10 mouse cellular contexts compared by ENCODE assay signal in genomic region chr1:91444841-91445830, GRCm38 (mm10). TPM values are rescaled to one million over a fixed set of nuclear protein-coding genes. Genes with fewer than 3 reads are reported as not detected.
A peak's percentile ranks its signal among the peaks of the same experiment; 100 is the strongest.
DNase-seq lines count a peak whose midpoint lies in the region; ATAC-seq and TF ChIP-seq lines count a peak whose summit lies in the region.
"Had no signal": no experiment of that assay in that cellular context is flagged by ENCODE, and none has a peak within 500 bp of the region (broad histone marks: within the 10 kb centered on the region; RNA-seq: fewer than 3 reads in every experiment).

No protein-coding gene starts in this region.

- peak; percentile 82 to 92 for DNase-seq in adrenal gland, adult (ENCODE audit: inconsistent age in 2 of 2, low spot score in 1 of 2)
- DNase-seq in adrenal gland, postnatal 25 days = no peak
- no peak for DNase-seq in hindbrain, postnatal 0 days (ENCODE audit: low spot score)
- no peak for DNase-seq in hindbrain, embryonic 14.5 days (ENCODE audit: low spot score)
- DNase-seq in left cerebral cortex, postnatal 36 days (ENCODE audit: low spot score in 2 of 2) = peak; percentile 33 to 36
- DNase-seq in cerebellum, adult 2 months = no peak

- H3K4me1 ChIP-seq in hindbrain, postnatal 0 days (ENCODE audit: insufficient read depth, low read length) = no peaks in the 10 kb centered on the region
- H3K4me1 ChIP-seq in hindbrain, embryonic 14.5 days (replicated peaks; ENCODE audit: control insufficient read depth, insufficient read depth, low read length) = no peaks in the 10 kb centered on the region
- peaks cover 4% of the 10 kb centered on the region for H3K4me1 ChIP-seq in liver, embryonic 16.5 days (ENCODE audit: control insufficient read depth, low read depth, low read length)
- H3K4me1 ChIP-seq in liver, embryonic 12.5 days = peaks cover 13% of the 10 kb centered on the region
- 0 out of 2 replicates have a peak, but pooled peaks cover 5% of the 10 kb centered on the region for H3K4me1 ChIP-seq in cerebellum, adult 2 months (ENCODE audit: control insufficient read depth, insufficient read depth, low read length)

- peaks cover 66% of the 10 kb centered on the region for H3K36me3 ChIP-seq in hindbrain, postnatal 0 days (ENCODE audit: insufficient read depth, low read length)
- peaks cover 64% of the 10 kb centered on the region for H3K36me3 ChIP-seq in hindbrain, embryonic 14.5 days (replicated peaks; ENCODE audit: control insufficient read depth, insufficient read depth)
- H3K36me3 ChIP-seq in liver, embryonic 16.5 days (ENCODE audit: control insufficient read depth, insufficient read depth) = peaks cover 17% of the 10 kb centered on the region
- H3K36me3 ChIP-seq in liver, embryonic 12.5 days = peaks cover 59% of the 10 kb centered on the region

- intact Hi-C loops in left cerebral cortex, postnatal 36 days (cut with DNase I) = no loop called here

- WGBS in hindbrain, postnatal 0 days = 87% methylated on average over 17 of the region's 17 CpGs
- 90% methylated on average over 17 of the region's 17 CpGs for WGBS in hindbrain, embryonic 14.5 days
- 72% methylated on average over 17 of the region's 17 CpGs for WGBS in liver, embryonic 16.5 days (ENCODE audit: insufficient replicate concordance)
- 78% methylated on average over 17 of the region's 17 CpGs for WGBS in liver, embryonic 12.5 days (ENCODE audit: insufficient replicate concordance)
- WGBS in cerebellum, adult 2 months = 79% methylated on average over 17 of the region's 17 CpGs

- no peaks in the 10 kb centered on the region for H3K27me3 ChIP-seq in hindbrain, postnatal 0 days (ENCODE audit: insufficient read depth, low read length)
- H3K27me3 ChIP-seq in hindbrain, embryonic 14.5 days (ENCODE audit: control insufficient read depth, insufficient read depth, low read length) = no peaks in the 10 kb centered on the region
- no peaks in the 10 kb centered on the region for H3K27me3 ChIP-seq in liver, embryonic 16.5 days (ENCODE audit: control insufficient read depth, insufficient read depth, low read depth, low read length)
- H3K27me3 ChIP-seq in liver, embryonic 12.5 days (replicated peaks) = no peaks in the 10 kb centered on the region
- H3K27me3 ChIP-seq in cerebellum, adult 2 months (ENCODE audit: control insufficient read depth, insufficient read depth, low read length) = no peaks in the 10 kb centered on the region
- H3K27me3 ChIP-seq: forebrain, embryonic 12.5 days had no signal

- H3K4me3 ChIP-seq in hindbrain, postnatal 0 days (ENCODE audit: low read length) = no peak overlapping the region
- no peak overlapping the region for H3K4me3 ChIP-seq in hindbrain, embryonic 14.5 days (replicated peaks; ENCODE audit: low read length)
- H3K4me3 ChIP-seq in liver, embryonic 16.5 days (ENCODE audit: low read depth, low read length) = no peak overlapping the region
- no peak overlapping the region for H3K4me3 ChIP-seq in liver, embryonic 12.5 days
- no peak overlapping the region for H3K4me3 ChIP-seq in cerebellum, adult 2 months (replicated peaks; ENCODE audit: insufficient read depth, low read depth, low read length)
- H3K4me3 ChIP-seq: forebrain, embryonic 12.5 days had no signal

- H3K9me3 ChIP-seq in hindbrain, postnatal 0 days (ENCODE audit: low read length) = no peaks in the 10 kb centered on the region
- H3K9me3 ChIP-seq in hindbrain, embryonic 14.5 days (ENCODE audit: control insufficient read depth, low read length) = no peaks in the 10 kb centered on the region
- peaks cover 5% of the 10 kb centered on the region for H3K9me3 ChIP-seq in liver, embryonic 16.5 days (replicated peaks; ENCODE audit: control insufficient read depth, low read length)
- peaks cover 8% of the 10 kb centered on the region; the same call in 1 of the 2 replicates for H3K9me3 ChIP-seq in liver, embryonic 12.5 days (replicated peaks)

- TF ChIP-seq POLR2A in cerebellum, adult 2 months (IDR thresholded peaks at IDR 0.05; ENCODE audit: borderline replicate concordance, insufficient read depth, low read length) = no peak

- TF ChIP-seq CTCF in hindbrain, postnatal 0 days (IDR thresholded peaks at IDR 0.05; ENCODE audit: low read depth) = no peak
- TF ChIP-seq CTCF in cerebellum, adult 2 months (IDR thresholded peaks at IDR 0.05; ENCODE audit: borderline replicate concordance, insufficient read depth, low read depth, low read length) = no peak

- no peak overlapping the region for H3K9ac ChIP-seq in hindbrain, postnatal 0 days (replicated peaks; ENCODE audit: low read length)
- H3K9ac ChIP-seq in hindbrain, embryonic 14.5 days = no peak overlapping the region
- H3K9ac ChIP-seq in liver, embryonic 16.5 days (ENCODE audit: low read depth, low read length) = no peak overlapping the region
- no peak overlapping the region for H3K9ac ChIP-seq in liver, embryonic 12.5 days
- H3K9ac ChIP-seq: forebrain, embryonic 12.5 days had no signal

- ATAC-seq in hindbrain, postnatal 0 days = no peak
- ATAC-seq in hindbrain, embryonic 14.5 days (ENCODE audit: low FRiP score) = no peak
- ATAC-seq in liver, embryonic 16.5 days (ENCODE audit: low read depth) = no peak
- no peak for ATAC-seq in liver, embryonic 12.5 days
- ATAC-seq: midbrain, embryonic 16.5 days had no signal

- H3K4me2 ChIP-seq in hindbrain, postnatal 0 days (ENCODE audit: low read depth, low read length) = no peak overlapping the region
- no peak overlapping the region for H3K4me2 ChIP-seq in hindbrain, embryonic 14.5 days (replicated peaks)
- H3K4me2 ChIP-seq in liver, embryonic 16.5 days (ENCODE audit: low read depth, low read length) = no peak overlapping the region
- H3K4me2 ChIP-seq in liver, embryonic 12.5 days = no peak overlapping the region
- H3K4me2 ChIP-seq: forebrain, embryonic 12.5 days had no signal

- peak overlapping the region; percentile 49; the same call in 1 of the 2 replicates for H3K27ac ChIP-seq in hindbrain, postnatal 0 days
- H3K27ac ChIP-seq in hindbrain, embryonic 14.5 days = no peak overlapping the region
- H3K27ac ChIP-seq in liver, embryonic 16.5 days (ENCODE audit: low read length) = peak overlapping the region; percentile 79
- no peak overlapping the region for H3K27ac ChIP-seq in liver, embryonic 12.5 days
- H3K27ac ChIP-seq in cerebellum, adult 2 months (ENCODE audit: insufficient read depth, low read length) = no peak overlapping the region
- H3K27ac ChIP-seq: forebrain, embryonic 12.5 days had no signal

RNA-seq across cellular contexts. Expression of gene Per2, which starts 14.0 kb away (rescaled TPM):
- total RNA-seq in adrenal gland, postnatal 25 days (2021) = 37.4 and 37.5 TPM in 2 replicates
- total RNA-seq in hindbrain, postnatal 0 days (2014; rRNA removed) = 10.0 and 12.0 TPM in 2 replicates
- 4.2 and 5.1 TPM in 2 replicates for polyA plus RNA-seq in hindbrain, postnatal 0 days (2015; fragmentation: Nextera tagmentation; extraction: Ambion mirVana)
- polyA plus RNA-seq in hindbrain, embryonic 14.5 days (2014; fragmentation: Nextera tagmentation; extraction: Ambion mirVana) = 3.5 and 5.2 TPM in 2 replicates
- polyA plus RNA-seq in liver, embryonic 16.5 days (2015; fragmentation: Nextera tagmentation; extraction: Ambion mirVana) = 3.6 and 4.1 TPM in 2 replicates
- 2.9 and 3.1 TPM in 2 replicates for polyA plus RNA-seq in liver, embryonic 12.5 days (2016; fragmentation: Nextera tagmentation; extraction: Ambion mirVana)
- total RNA-seq in left cerebral cortex, postnatal 36 days (2021) = 10 to 100 TPM; 28.9 to 37.8 TPM
- polyA plus RNA-seq in cerebellum, adult 2 months (2012; rRNA removed) = 15.4 and 18.1 TPM in 2 replicates

RNA-seq across cellular contexts. Expression of gene Hes6, which starts 31.3 kb away (rescaled TPM):
- total RNA-seq in adrenal gland, postnatal 25 days (2021) = 160 and 211 TPM in 2 replicates
- total RNA-seq in hindbrain, postnatal 0 days (2014; rRNA removed) = 154 and 160 TPM in 2 replicates
- 129 and 131 TPM in 2 replicates for polyA plus RNA-seq in hindbrain, postnatal 0 days (2015; fragmentation: Nextera tagmentation; extraction: Ambion mirVana)
- 125 and 129 TPM in 2 replicates for polyA plus RNA-seq in hindbrain, embryonic 14.5 days (2014; fragmentation: Nextera tagmentation; extraction: Ambion mirVana)
- 18.6 and 19.7 TPM in 2 replicates for polyA plus RNA-seq in liver, embryonic 16.5 days (2015; fragmentation: Nextera tagmentation; extraction: Ambion mirVana)
- polyA plus RNA-seq in liver, embryonic 12.5 days (2016; fragmentation: Nextera tagmentation; extraction: Ambion mirVana) = 31.9 and 32.4 TPM in 2 replicates
- 10 to 100 TPM; 14.9 to 18.8 TPM for total RNA-seq in left cerebral cortex, postnatal 36 days (2021)
- 28.2 and 31.4 TPM in 2 replicates for polyA plus RNA-seq in cerebellum, adult 2 months (2012; rRNA removed)

RNA-seq across cellular contexts. Expression of gene Ilkap, which starts 46.5 kb away (rescaled TPM):
- total RNA-seq in adrenal gland, postnatal 25 days (2021) = 108 and 115 TPM in 2 replicates
- 66.7 and 66.9 TPM in 2 replicates for total RNA-seq in hindbrain, postnatal 0 days (2014; rRNA removed)
- polyA plus RNA-seq in hindbrain, postnatal 0 days (2015; fragmentation: Nextera tagmentation; extraction: Ambion mirVana) = 119 and 120 TPM in 2 replicates
- polyA plus RNA-seq in hindbrain, embryonic 14.5 days (2014; fragmentation: Nextera tagmentation; extraction: Ambion mirVana) = 132 and 143 TPM in 2 replicates
- polyA plus RNA-seq in liver, embryonic 16.5 days (2015; fragmentation: Nextera tagmentation; extraction: Ambion mirVana) = 57.6 and 63.2 TPM in 2 replicates
- 107 TPM in 2 replicates for polyA plus RNA-seq in liver, embryonic 12.5 days (2016; fragmentation: Nextera tagmentation; extraction: Ambion mirVana)
- total RNA-seq in left cerebral cortex, postnatal 36 days (2021) = 10 to 100 TPM; 54.5 to 62.4 TPM
- 101 and 103 TPM in 2 replicates for polyA plus RNA-seq in cerebellum, adult 2 months (2012; rRNA removed)

RNA-seq across cellular contexts. Expression of gene Traf3ip1, which starts 49.3 kb away (rescaled TPM):
- 12.1 and 13.5 TPM in 2 replicates for total RNA-seq in adrenal gland, postnatal 25 days (2021)
- total RNA-seq in hindbrain, postnatal 0 days (2014; rRNA removed) = 10.3 and 11.7 TPM in 2 replicates
- 7.4 and 8.1 TPM in 2 replicates for polyA plus RNA-seq in hindbrain, postnatal 0 days (2015; fragmentation: Nextera tagmentation; extraction: Ambion mirVana)
- polyA plus RNA-seq in hindbrain, embryonic 14.5 days (2014; fragmentation: Nextera tagmentation; extraction: Ambion mirVana) = 6.5 and 7.6 TPM in 2 replicates
- polyA plus RNA-seq in liver, embryonic 16.5 days (2015; fragmentation: Nextera tagmentation; extraction: Ambion mirVana) = 1.5 and 2.0 TPM in 2 replicates
- polyA plus RNA-seq in liver, embryonic 12.5 days (2016; fragmentation: Nextera tagmentation; extraction: Ambion mirVana) = 3.6 and 4.1 TPM in 2 replicates
- total RNA-seq in left cerebral cortex, postnatal 36 days (2021) = 10 to 100 TPM; 14.0 to 16.1 TPM
- 17.6 and 20.0 TPM in 2 replicates for polyA plus RNA-seq in cerebellum, adult 2 months (2012; rRNA removed)

Comparison
In these comparisons a context has a peak if more than half of its experiments do, and no peak if none do; other contexts are left out.
1. DNase-seq: peak in adrenal gland, adult (2 of 2) and left cerebral cortex, postnatal 36 days (2 of 2); none in adrenal gland, postnatal 25 days (single experiment), hindbrain, postnatal 0 days (single experiment), hindbrain, embryonic 14.5 days (single experiment) and cerebellum, adult 2 months (0 of 2).
2. H3K27ac ChIP-seq: peak in hindbrain, postnatal 0 days (single experiment) and liver, embryonic 16.5 days (single experiment); none in hindbrain, embryonic 14.5 days (single experiment), liver, embryonic 12.5 days (single experiment) and cerebellum, adult 2 months (single experiment).